Mouse (Mus musculus): Measurements from ENCODE around the gene Polr2j. TPM values are rescaled to one million over a fixed set of nuclear protein-coding genes. Genes with fewer than 3 reads are reported as not detected.

The Polr2j gene
- total and polyA plus RNA-seq, 3 experiments, result 117 to 160 (median 137) TPM

- no peaks in the 10 kb centered on the region for H3K27me3 ChIP-seq (replicated peaks)
- dilution Hi-C loops (cut with MboI; ENCODE audit: extremely low pct_ligation_motif_present, extremely low pct_unique_long_range_greater_than_20kb, low sequenced_read_pairs) (no loop called here), in situ Hi-C loops (cut with MboI; ENCODE audit: low pct_ligation_motif_present, low pct_unique_long_range_greater_than_20kb, low sequenced_read_pairs) (no loop called here)
- peaks cover 27 to 44% of the 10 kb centered on the region in 2 experiments for H3K36me3 ChIP-seq (replicated peaks in 1 of 2; ENCODE audit: control insufficient read depth in 1 of 2, insufficient read depth in 1 of 2, low read length in 1 of 2)
- TF ChIP-seq CTCF (conservative IDR thresholded peaks at IDR 0.05 in 1 of 2, IDR thresholded peaks at IDR 0.05 in 1 of 2; ENCODE audit: low read depth in 2 of 2, low read length in 2 of 2) (peak in 1 of 2 experiments; percentile 55; a peak in 2 of 4 replicates), TBP (conservative IDR thresholded peaks at IDR 0.05; ENCODE audit: low read depth, low read length) (no peak)
- peaks cover 0 to 14% of the 10 kb centered on the region in 2 experiments; a peak in 2 of 4 replicates for H3K4me1 ChIP-seq (ENCODE audit: control insufficient read depth in 1 of 2, insufficient read depth in 2 of 2)
- H3K9me3 ChIP-seq (replicated peaks; ENCODE audit: low read length), result peaks cover 7% of the 10 kb centered on the region
- no peak overlapping the region for H3K4me3 ChIP-seq (replicated peaks in 1 of 3; ENCODE audit: low read depth in 2 of 3, low read length in 2 of 3, poor library complexity in 1 of 3)
- 0 out of 2 replicates have a peak, but pooled peaks cover 2% of the 10 kb centered on the region for H3K79me2 ChIP-seq (replicated peaks; ENCODE audit: control insufficient read depth, extremely low read depth, insufficient read depth, poor library complexity, severe bottlenecking)
- H3K27ac ChIP-seq (ENCODE audit: insufficient read depth, low read depth), result no peak overlapping the region
- no peak overlapping the region for H3K4me2 ChIP-seq (ENCODE audit: insufficient read depth, low read depth, poor library complexity, severe bottlenecking)
- DNase-seq (ENCODE audit: extremely low read depth), result no peak
- no peak overlapping the region for H3K9ac ChIP-seq (ENCODE audit: insufficient read depth, low read depth)
Measured at GRCm38 (mm10) chr5:136142746-136143145, 26.3 kb downstream of the Polr2j start.

GRCm38 (mm10) chr5:136143161-136143755 is 26.8 kb downstream of the Polr2j start:
- Histone ChIP-seq H3K79me2 (replicated peaks; ENCODE audit: control insufficient read depth, extremely low read depth, insufficient read depth, poor library complexity, severe bottlenecking) (no peaks in the 10 kb centered on the region), H3K4me1 (ENCODE audit: control insufficient read depth in 1 of 2, insufficient read depth in 2 of 2) (peaks cover 0 to 17% of the 10 kb centered on the region in 2 experiments; a peak in 2 of 4 replicates), H3K27me3 (replicated peaks) (no peaks in the 10 kb centered on the region), H3K4me3 (replicated peaks in 1 of 3; ENCODE audit: low read depth in 2 of 3, low read length in 2 of 3, poor library complexity in 1 of 3) (no peak overlapping the region), H3K9me3 (replicated peaks; ENCODE audit: low read length) (peaks cover 7% of the 10 kb centered on the region), H3K9ac (ENCODE audit: insufficient read depth, low read depth) (no peak overlapping the region), H3K27ac (ENCODE audit: insufficient read depth, low read depth) (no peak overlapping the region), H3K4me2 (ENCODE audit: insufficient read depth, low read depth, poor library complexity, severe bottlenecking) (no peak overlapping the region), H3K36me3 (replicated peaks in 1 of 2; ENCODE audit: control insufficient read depth in 1 of 2, insufficient read depth in 1 of 2, low read length in 1 of 2) (peaks cover 27 to 43% of the 10 kb centered on the region in 2 experiments)
- in situ Hi-C loops (cut with MboI; ENCODE audit: low pct_ligation_motif_present, low pct_unique_long_range_greater_than_20kb, low sequenced_read_pairs) (no loop called here), dilution Hi-C loops (cut with MboI; ENCODE audit: extremely low pct_ligation_motif_present, extremely low pct_unique_long_range_greater_than_20kb, low sequenced_read_pairs) (no loop called here)
- no peak for TF ChIP-seq ELF1 (IDR thresholded peaks at IDR 0.05; ENCODE audit: low read depth, low read length)
- TF ChIP-seq USF2 (conservative IDR thresholded peaks at IDR 0.05; ENCODE audit: low read depth, low read length), result no peak
- peak; percentile 22 for TF ChIP-seq SMC3 (IDR thresholded peaks at IDR 0.05; ENCODE audit: low read depth, low read length)
- no peak for TF ChIP-seq ZNF384 (IDR thresholded peaks at IDR 0.05; ENCODE audit: low read depth, low read length)
- no peak for TF ChIP-seq IRF4 (IDR thresholded peaks at IDR 0.05; ENCODE audit: low read depth, low read length)
- TF ChIP-seq E2F4 (IDR thresholded peaks at IDR 0.05; ENCODE audit: insufficient replicate concordance, low read depth, low read length), result no peak
- TF ChIP-seq MEF2A (IDR thresholded peaks at IDR 0.05; ENCODE audit: borderline replicate concordance, low read depth, low read length), result no peak
- TF ChIP-seq RAD21 (IDR thresholded peaks at IDR 0.05; ENCODE audit: low read depth, low read length), result peak; percentile 10
- no peak for TF ChIP-seq NRF1 (IDR thresholded peaks at IDR 0.05; ENCODE audit: low read depth, low read length)
- peak; percentile 13 to 44; a peak in 2 of 4 replicates for TF ChIP-seq CTCF (conservative IDR thresholded peaks at IDR 0.05 in 1 of 2, IDR thresholded peaks at IDR 0.05 in 1 of 2; ENCODE audit: low read depth in 2 of 2, low read length in 2 of 2)
- TF ChIP-seq UBTF (IDR thresholded peaks at IDR 0.05; ENCODE audit: low read depth, low read length), result no peak
- TF ChIP-seq JUND (conservative IDR thresholded peaks at IDR 0.05; ENCODE audit: low read depth, low read length), result no peak
- no peak for TF ChIP-seq USF1 (IDR thresholded peaks at IDR 0.05; ENCODE audit: low read depth, low read length)
- DNase-seq (ENCODE audit: extremely low read depth), result no peak
